Mouse (Mus musculus) skeletal muscle tissue, adult 2 months (tissue): ENCODE measurements around the gene Palm2.

Source experiments
- DNase-seq: peaks from one replicate; pipeline ENCODE4 v3.0.0-alpha.2; 2012; ENCODE audit warnings: low read depth, low spot score

The Palm2 gene

DNA sequence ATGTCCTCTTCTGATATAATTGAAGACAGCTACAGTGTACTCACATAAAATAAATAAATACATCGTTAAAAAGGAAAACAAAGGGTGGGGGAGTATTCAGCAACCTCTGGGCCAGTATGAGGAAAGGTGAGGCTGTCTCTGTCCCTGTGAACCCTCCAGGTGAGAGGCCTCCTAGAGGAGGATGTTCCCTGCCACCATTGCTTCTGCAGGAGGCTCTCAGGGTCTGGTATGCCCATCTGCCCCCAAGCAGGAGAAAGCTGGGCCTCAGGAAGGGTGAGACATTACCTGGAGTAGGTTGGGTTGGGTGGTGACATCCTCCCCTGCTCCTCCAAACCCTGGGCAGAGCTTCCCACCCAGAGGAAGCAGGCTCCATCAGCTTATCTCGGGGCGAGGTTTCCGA, 316.6 kb downstream of the Palm2 start:
- no peak for DNase-seq

DNA sequence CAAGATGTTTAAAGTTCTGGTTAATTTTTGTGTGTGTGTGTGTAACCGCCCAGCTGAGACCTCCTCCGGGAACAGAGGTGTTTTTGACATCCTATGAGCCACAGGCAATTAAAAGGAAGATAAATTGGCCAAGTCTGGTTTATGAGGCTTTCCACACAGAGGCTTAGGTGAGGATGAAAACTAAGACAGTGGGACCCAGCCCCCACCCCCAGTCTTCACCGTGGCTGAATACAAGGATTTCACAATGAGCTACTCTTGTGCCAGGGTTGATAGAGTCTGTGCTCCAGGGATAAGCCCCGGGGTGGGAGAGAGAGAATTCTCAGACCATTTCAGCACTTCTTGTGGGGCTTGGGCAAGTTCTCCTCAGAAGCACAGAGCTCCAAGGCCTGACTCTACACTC, 317.0 kb downstream of the Palm2 start:
- DNase-seq, result no peak

DNA sequence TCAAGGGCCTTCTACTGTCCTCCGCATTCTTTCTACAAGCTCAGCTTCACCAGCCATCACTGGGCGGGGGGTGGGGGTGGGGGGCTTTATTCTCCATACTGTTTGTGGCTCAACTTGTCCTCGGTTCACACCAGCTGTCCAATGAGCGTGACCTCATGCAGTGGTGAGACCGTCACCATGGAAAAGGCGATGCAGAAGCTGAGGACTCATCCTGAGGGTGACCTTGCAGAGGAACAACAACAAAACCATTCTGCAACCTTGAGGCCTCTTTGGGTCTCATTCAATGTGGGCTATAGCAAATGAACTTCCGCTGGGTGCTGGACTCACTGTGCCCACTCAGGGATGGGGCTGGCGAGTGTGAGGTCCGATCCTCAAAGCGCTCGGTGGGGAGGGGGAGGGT, 317.5 kb downstream of the Palm2 start:
- no peak for DNase-seq

DNA sequence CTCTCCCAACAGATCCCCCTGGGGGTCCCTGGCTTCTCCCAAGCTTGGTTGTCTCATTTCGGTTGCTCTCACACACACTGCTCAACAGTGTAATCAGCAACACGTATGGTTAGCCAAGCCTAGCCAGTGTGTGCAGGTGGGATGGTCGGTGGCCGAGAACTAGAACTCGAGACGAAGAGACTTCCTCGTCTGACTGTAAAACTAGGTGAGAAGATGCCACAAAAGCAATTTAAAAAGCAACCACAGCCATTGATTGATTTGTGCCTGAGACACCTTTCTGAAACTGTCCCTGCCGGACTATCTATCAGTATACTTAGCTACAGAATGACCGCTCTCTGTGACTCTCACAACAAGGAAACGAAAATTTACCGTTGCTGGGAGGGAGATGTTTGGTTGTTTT, 321.0 kb downstream of the Palm2 start:
- DNase-seq, result no peak

DNA sequence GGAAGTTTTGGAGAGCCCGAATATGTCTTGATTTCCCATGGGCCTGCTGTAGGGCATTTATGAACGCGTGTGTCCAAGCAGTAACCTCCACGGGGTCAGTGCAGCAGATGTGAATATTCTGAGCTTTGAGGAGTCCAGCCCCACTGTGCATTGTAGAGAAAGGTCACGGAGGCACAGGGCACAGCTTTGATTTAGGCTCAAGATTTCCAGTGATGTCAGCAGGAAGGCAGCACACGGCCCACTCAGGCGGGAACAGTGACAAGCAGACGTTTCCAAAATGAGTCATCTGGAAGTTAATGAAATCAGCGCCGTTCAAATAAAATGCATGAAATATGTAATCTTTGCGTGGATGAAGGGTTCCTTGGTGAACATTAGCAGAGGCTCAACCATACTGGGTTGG, 323.9 kb downstream of the Palm2 start:
- peak; percentile 31 for DNase-seq
